Mouse (Mus musculus) MEL (cell line): ENCODE measurements around the gene Cps1. TPM values are rescaled to one million over a fixed set of nuclear protein-coding genes. Genes with fewer than 3 reads are reported as not detected.

Source experiments
- DNase-seq: peaks from one replicate; pipeline ENCODE4 v3.0.0; 2011; ENCODE audit warnings: low read depth, low spot score
- H3K27ac ChIP-seq: 2 replicates; pipeline ENCODE4 v1.5.1; 2012; ENCODE audit warnings: low read depth, mild to moderate bottlenecking, control low read depth, low read length, moderate library complexity; ENCODE audit not compliant: control insufficient read depth
- H3K27me3 ChIP-seq, 2 experiments: fragments of 150-350 bp in 1 of 2; sonication (generic) in 1 of 2; 2 replicates each; pipeline ENCODE4 v1.6.1; 2012; ENCODE audit warnings: low read length in 2 of 2, mild to moderate bottlenecking in 2 of 2, improper control_type of control experiment in 1 of 2, moderate library complexity in 1 of 2; ENCODE audit not compliant: insufficient read depth in 2 of 2, control insufficient read depth in 1 of 2
- H3K36me3 ChIP-seq, 2 experiments: 2 replicates each; pipeline ENCODE4 v1.6.1; 2012 to 2014; ENCODE audit warnings: low read length in 2 of 2, improper control_type of control experiment in 1 of 2, inconsistent platforms in 1 of 2, mild to moderate bottlenecking in 1 of 2; ENCODE audit not compliant: insufficient read depth in 2 of 2, control insufficient read depth in 1 of 2
- H3K4me1 ChIP-seq, 2 experiments: fragments of 150-350 bp in 1 of 2; sonication (generic) in 1 of 2; 2 replicates each; pipeline ENCODE4 v1.6.1; 2012; ENCODE audit warnings: low read length in 2 of 2, improper control_type of control experiment in 1 of 2, mild to moderate bottlenecking in 1 of 2; ENCODE audit not compliant: insufficient read depth in 2 of 2, control insufficient read depth in 1 of 2
- H3K4me3 ChIP-seq, 2 experiments: fragments of 150-350 bp in 1 of 2; sonication (generic) in 1 of 2; 2 replicates each; pipeline ENCODE4 v1.5.1; 2012; ENCODE audit warnings: low read depth in 2 of 2, low read length in 2 of 2, mild to moderate bottlenecking in 2 of 2, moderate library complexity in 2 of 2, control low read depth in 1 of 2, improper control_type of control experiment in 1 of 2; ENCODE audit not compliant: control insufficient read depth in 1 of 2, insufficient read depth in 1 of 2
- H3K79me2 ChIP-seq: 2 replicates; pipeline ENCODE4 v1.6.1; 2012; ENCODE audit warnings: mild to moderate bottlenecking, low read length, moderate library complexity; ENCODE audit not compliant: control insufficient read depth, poor library complexity, insufficient read depth
- H3K9ac ChIP-seq: 2 replicates; pipeline ENCODE4 v1.6.1; 2012; ENCODE audit warnings: low read depth, mild to moderate bottlenecking, control low read depth, low read length, moderate library complexity; ENCODE audit not compliant: control insufficient read depth, poor library complexity, severe bottlenecking
- H3K9me3 ChIP-seq: fragments of 150-350 bp; sonication (generic); replicated peaks from 2 replicates; pipeline ENCODE4 v1.6.1; 2012; ENCODE audit warnings: mild to moderate bottlenecking, low read length, improper control_type of control experiment, moderate library complexity; ENCODE audit not compliant: insufficient read depth
- CHD2 ChIP-seq: IDR thresholded peaks from 2 replicates; pipeline ENCODE4 v1.6.1; 2011; ENCODE audit warnings: low read length, improper control_type of control experiment
- ELF1 ChIP-seq: IDR thresholded peaks from 2 replicates; pipeline ENCODE4 v1.6.1; 2014; ENCODE audit warnings: low read depth, mild to moderate bottlenecking, inconsistent platforms, low read length, improper control_type of control experiment, moderate library complexity
- EP300 ChIP-seq, 2 experiments: IDR thresholded peaks; 2 replicates each; pipeline ENCODE4 v1.6.1; 2011; ENCODE audit warnings: improper control_type of control experiment in 2 of 2, low read length in 2 of 2, low read depth in 1 of 2, mild to moderate bottlenecking in 1 of 2
- ETS1 ChIP-seq: IDR thresholded peaks from 2 replicates; pipeline ENCODE4 v1.6.1; 2012; ENCODE audit warnings: low read depth, mild to moderate bottlenecking, inconsistent platforms, low read length, improper control_type of control experiment, moderate library complexity
- GABPA ChIP-seq: IDR thresholded peaks from 2 replicates; pipeline ENCODE4 v1.6.1; 2012; ENCODE audit warnings: low read depth, mild to moderate bottlenecking, inconsistent platforms, low read length, improper control_type of control experiment, moderate library complexity
- GATA1 ChIP-seq: IDR thresholded peaks from 2 replicates; pipeline ENCODE4 v1.6.1; 2011; ENCODE audit warnings: low read depth, low read length, improper control_type of control experiment
- JUND ChIP-seq: IDR thresholded peaks from 2 replicates; pipeline ENCODE4 v1.6.1; 2011; ENCODE audit warnings: low read depth, mild to moderate bottlenecking, improper control_type of control experiment, low read length
- KAT2A ChIP-seq: conservative IDR thresholded peaks from 2 replicates; pipeline ENCODE4 v1.6.1; 2012; ENCODE audit warnings: low read depth, low read length, improper control_type of control experiment, inconsistent platforms
- MAFK ChIP-seq: IDR thresholded peaks from 2 replicates; pipeline ENCODE4 v1.6.1; 2011; ENCODE audit warnings: low read depth, mild to moderate bottlenecking, low read length, improper control_type of control experiment, borderline replicate concordance
- MAX ChIP-seq: IDR thresholded peaks from 2 replicates; pipeline ENCODE4 v1.6.1; 2011; ENCODE audit warnings: low read length, improper control_type of control experiment
- MXI1 ChIP-seq: IDR thresholded peaks from 2 replicates; pipeline ENCODE4 v1.6.1; 2011; ENCODE audit warnings: mild to moderate bottlenecking, low read depth, low read length, improper control_type of control experiment
- MYC ChIP-seq: IDR thresholded peaks from 2 replicates; pipeline ENCODE4 v1.6.1; 2011; ENCODE audit warnings: low read depth, mild to moderate bottlenecking, low read length, improper control_type of control experiment, moderate library complexity
- NELFE ChIP-seq: IDR thresholded peaks from 2 replicates; pipeline ENCODE4 v1.6.1; 2011; ENCODE audit warnings: low read depth, low read length, improper control_type of control experiment
- NRF1 ChIP-seq: IDR thresholded peaks from 2 replicates; pipeline ENCODE4 v1.6.1; 2014; ENCODE audit warnings: low read depth, mild to moderate bottlenecking, inconsistent platforms, low read length, improper control_type of control experiment, moderate library complexity; ENCODE audit not compliant: poor library complexity, insufficient read depth, severe bottlenecking
- POLR2A ChIP-seq, 2 experiments: IDR thresholded peaks; 2 replicates each; pipeline ENCODE4 v1.6.1; 2011 to 2012; ENCODE audit warnings: low read length in 2 of 2, mild to moderate bottlenecking in 2 of 2, control low read depth in 1 of 2, improper control_type of control experiment in 1 of 2, low read depth in 1 of 2, moderate library complexity in 1 of 2; ENCODE audit not compliant: control insufficient read depth in 1 of 2, insufficient read depth in 1 of 2, poor library complexity in 1 of 2
- POLR2AphosphoS2 ChIP-seq: IDR thresholded peaks from 2 replicates; pipeline ENCODE4 v1.6.1; 2011; ENCODE audit warnings: low read length, improper control_type of control experiment
- RCOR1 ChIP-seq: IDR thresholded peaks from 2 replicates; pipeline ENCODE4 v1.6.1; 2012; ENCODE audit warnings: low read depth, mild to moderate bottlenecking, inconsistent platforms, low read length, improper control_type of control experiment
- TAL1 ChIP-seq: IDR thresholded peaks from 2 replicates; pipeline ENCODE4 v1.6.1; 2012; ENCODE audit warnings: mild to moderate bottlenecking, inconsistent platforms, low read length, moderate library complexity, mixed read lengths
- TBP ChIP-seq: IDR thresholded peaks from 2 replicates; pipeline ENCODE4 v1.8.0; 2011; ENCODE audit warnings: low read depth, low read length, improper control_type of control experiment
- TCF12 ChIP-seq: IDR thresholded peaks from 2 replicates; pipeline ENCODE4 v1.6.1; 2014; ENCODE audit warnings: low read depth, mild to moderate bottlenecking, inconsistent platforms, low read length, improper control_type of control experiment, moderate library complexity
- USF1 ChIP-seq: IDR thresholded peaks from 2 replicates; pipeline ENCODE4 v1.6.1; 2014; ENCODE audit warnings: low read depth, mild to moderate bottlenecking, inconsistent platforms, low read length, improper control_type of control experiment, moderate library complexity
- USF2 ChIP-seq, 2 experiments: IDR thresholded peaks; 2 replicates each; pipeline ENCODE4 v1.6.1; 2011 to 2012; ENCODE audit warnings: improper control_type of control experiment in 2 of 2, low read length in 2 of 2, borderline replicate concordance in 1 of 2, inconsistent platforms in 1 of 2, low read depth in 1 of 2, mild to moderate bottlenecking in 1 of 2; ENCODE audit not compliant: insufficient read depth in 1 of 2
- ZC3H11A ChIP-seq: IDR thresholded peaks from 2 replicates; pipeline ENCODE4 v1.6.1; 2012; ENCODE audit warnings: low read depth, mild to moderate bottlenecking, inconsistent platforms, low read length, improper control_type of control experiment
- ZNF384 ChIP-seq: IDR thresholded peaks from 2 replicates; pipeline ENCODE4 v1.6.1; 2012; ENCODE audit warnings: low read depth, mild to moderate bottlenecking, inconsistent platforms, low read length, improper control_type of control experiment
- polyA plus RNA-seq, 2 experiments: library from polyadenylated mRNA; stranded (reverse) in 1 of 2; unstranded in 1 of 2; fragments of >175 nt in 1 of 2; fragments of >200 nt in 1 of 2; gene quantifications; 2 replicates each; pipeline versions ENCODE4 v1.2.1 to v1.2.4; 2012; ENCODE audit warnings: low replicate concordance in 2 of 2, low read depth in 1 of 2; ENCODE audit not compliant: insufficient read length in 2 of 2, insufficient read depth in 1 of 2, missing spikeins in 1 of 2
- total RNA-seq: library from RNA; depleted of rRNA; stranded (reverse); fragments of 300-350 nt; gene quantifications from 2 replicates; pipeline ENCODE4 v1.2.3, GENCODE M21; 2012

Cps1 gene
- total and polyA plus RNA-seq, 3 experiments = not detected

DNA sequence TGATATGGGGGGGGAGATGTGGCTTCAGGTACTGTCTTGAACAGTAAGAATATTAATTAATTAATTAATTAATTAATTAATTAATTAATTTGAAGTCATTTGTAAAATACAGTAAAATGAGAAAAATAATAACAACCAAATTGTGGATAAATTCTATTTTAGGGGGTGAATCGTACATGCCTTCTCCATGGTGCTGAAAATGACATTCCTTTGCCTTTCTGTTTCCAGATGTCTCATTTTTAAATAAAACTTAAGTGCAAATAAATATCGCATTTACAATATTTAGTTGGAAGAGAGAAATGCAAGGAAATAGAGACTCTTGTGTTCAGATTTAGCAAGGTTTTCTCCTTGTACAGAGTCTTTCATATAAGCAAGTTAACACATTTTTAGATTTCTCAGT is 112.0 kb downstream of the Cps1 start:
- Histone ChIP-seq H3K27me3 (no peaks in the 10 kb centered on the region), H3K27ac (no peak overlapping the region), H3K4me1 (no peaks in the 10 kb centered on the region), H3K4me3 (no peak overlapping the region), H3K36me3 (no peaks in the 10 kb centered on the region), H3K79me2 (no peaks in the 10 kb centered on the region), H3K9ac (no peak overlapping the region), H3K9me3 (no peaks in the 10 kb centered on the region)
- peak; percentile 1 for DNase-seq
- no peak for TF ChIP-seq ELF1
- TF ChIP-seq POLR2AphosphoS2 = no peak

DNA sequence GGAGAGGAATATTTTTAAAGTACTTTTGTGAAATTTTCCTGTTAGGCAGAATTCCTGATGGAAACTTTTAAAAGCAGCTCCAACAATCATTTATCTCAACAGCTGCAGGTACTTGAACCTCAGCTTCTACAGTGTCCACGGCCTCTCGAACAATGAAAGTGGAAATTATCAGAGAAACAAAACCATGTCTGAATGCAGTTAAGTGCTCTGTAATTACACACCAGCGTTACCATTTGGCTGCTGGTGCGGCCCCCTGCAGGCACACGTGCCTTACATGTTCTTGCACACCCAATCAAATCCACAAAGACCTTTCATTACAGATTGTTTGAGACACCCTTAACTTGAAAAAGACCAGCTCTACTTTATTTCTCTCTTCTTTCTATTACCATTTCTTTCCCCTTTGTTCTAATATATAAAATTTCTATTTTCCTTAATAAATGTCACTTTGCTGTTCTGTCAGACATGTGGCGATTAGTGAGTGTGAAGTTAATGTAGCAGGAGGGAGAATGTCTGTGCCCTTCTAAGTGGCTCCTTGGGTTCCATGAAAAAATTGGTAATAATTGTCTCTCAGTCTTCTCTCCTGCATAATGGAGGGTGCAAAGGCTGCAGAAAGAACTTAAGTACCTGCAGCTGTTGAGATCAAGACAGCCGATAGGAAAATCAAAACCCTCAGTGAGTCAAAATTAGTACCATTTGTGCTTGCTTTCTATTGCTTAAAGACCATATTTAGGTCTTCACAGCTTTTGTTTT is 112.8 kb downstream of the Cps1 start:
- Histone ChIP-seq H3K4me1 (no peaks in the 10 kb centered on the region), H3K79me2 (no peaks in the 10 kb centered on the region), H3K9me3 (no peaks in the 10 kb centered on the region), H3K36me3 (no peaks in the 10 kb centered on the region), H3K27ac (no peak overlapping the region), H3K27me3 (no peaks in the 10 kb centered on the region), H3K9ac (no peak overlapping the region), H3K4me3 (no peak overlapping the region)
- TF ChIP-seq NELFE = no peak
- TF ChIP-seq ZNF384 = no peak
- TF ChIP-seq GABPA = no peak
- TF ChIP-seq USF2 (IDR thresholded peaks at IDR 0.05; ENCODE audit: borderline replicate concordance in 1 of 2, insufficient read depth in 1 of 2, low read depth in 1 of 2, low read length in 2 of 2) = no peak
- no peak for TF ChIP-seq TCF12
- TF ChIP-seq MAX = no peak
- no peak for TF ChIP-seq NRF1
- no peak for TF ChIP-seq CHD2
- no peak for TF ChIP-seq MAFK
- no peak for TF ChIP-seq JUND
- TF ChIP-seq POLR2AphosphoS2 = no peak
- TF ChIP-seq RCOR1 = no peak
- TF ChIP-seq ELF1 = no peak
- DNase-seq = no peak

DNA sequence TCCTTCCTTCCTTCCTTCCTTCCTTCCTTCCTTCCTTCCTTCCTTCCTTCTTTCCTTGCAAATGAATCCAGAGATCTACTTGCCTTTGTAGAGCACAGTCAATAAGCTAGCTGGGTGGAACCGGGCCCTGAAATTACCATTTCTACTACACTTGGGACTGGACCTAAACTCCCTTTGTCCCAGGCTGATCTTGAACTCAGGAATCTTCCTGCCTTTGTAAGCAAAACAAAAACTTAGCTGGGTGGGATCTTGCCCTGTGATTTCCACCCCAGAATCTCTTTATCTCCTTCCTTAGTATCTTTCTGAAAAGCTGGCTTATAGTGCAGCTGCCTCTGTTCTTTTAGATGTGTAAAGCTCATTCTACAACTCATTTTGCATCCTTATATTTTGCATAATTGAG is 115.6 kb downstream of the Cps1 start:
- TF ChIP-seq POLR2AphosphoS2 (no peak), TCF12 (no peak), ZC3H11A (no peak), USF1 (no peak), TAL1 (no peak), TBP (no peak), MYC (no peak), NRF1 (no peak), ETS1 (no peak), POLR2A (IDR thresholded peaks at IDR 0.05; ENCODE audit: control insufficient read depth in 1 of 2, insufficient read depth in 1 of 2, low read depth in 1 of 2, low read length in 2 of 2, poor library complexity in 1 of 2) (no peak), MXI1 (no peak), JUND (no peak), ELF1 (no peak), EP300 (IDR thresholded peaks at IDR 0.05; ENCODE audit: low read depth in 1 of 2, low read length in 2 of 2) (no peak), GATA1 (no peak), ZNF384 (no peak), GABPA (no peak), KAT2A (no peak)
- Histone ChIP-seq H3K79me2 (no peaks in the 10 kb centered on the region), H3K9me3 (no peaks in the 10 kb centered on the region), H3K36me3 (no peaks in the 10 kb centered on the region), H3K27me3 (no peaks in the 10 kb centered on the region), H3K9ac (no peak overlapping the region), H3K4me1 (no peaks in the 10 kb centered on the region), H3K4me3 (no peak overlapping the region), H3K27ac (no peak overlapping the region)
- DNase-seq = no peak
